Mouse (Mus musculus) small intestine, adult 2 months (tissue): ENCODE measurements around the gene Chd3.

ENCODE experiments used
- CTCF ChIP-seq: fragments of 200-500 bp; IDR thresholded peaks from 2 replicates; pipeline ENCODE4 v1.5.1; 2012; ENCODE audit warnings: low read depth, mild to moderate bottlenecking, control low read depth, inconsistent platforms, low read length, moderate library complexity, mixed read lengths; ENCODE audit not compliant: insufficient replicate concordance, insufficient read length; ENCODE audit errors: extremely low read depth
- POLR2A ChIP-seq: fragments of 200-500 bp; IDR thresholded peaks from 2 replicates; pipeline ENCODE4 v1.6.1; 2012; ENCODE audit warnings: low read depth, mild to moderate bottlenecking, control low read depth, inconsistent platforms, low read length, moderate library complexity

DNA sequence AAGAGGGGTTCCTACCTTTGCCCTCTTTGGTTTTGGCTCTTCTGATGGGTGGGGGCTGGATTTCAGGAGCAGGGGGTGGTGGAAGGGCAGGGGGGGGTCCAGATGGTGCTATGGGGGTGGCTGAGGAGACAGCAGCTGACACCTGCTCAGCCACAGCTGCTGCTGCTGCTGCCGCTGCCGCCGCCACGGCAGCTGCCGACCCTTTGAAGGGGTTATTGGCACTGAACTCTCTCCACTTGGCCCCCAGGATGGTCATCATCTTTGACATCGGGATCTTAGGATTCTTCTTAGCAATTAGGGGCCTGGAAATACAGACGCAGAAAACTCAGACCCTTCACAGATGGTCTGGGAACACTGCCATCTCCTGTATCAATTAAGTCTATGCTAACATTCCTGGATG is 7.2 kb downstream of the Chd3 start:
- TF ChIP-seq CTCF (no peak), POLR2A (no peak)
